Mouse (Mus musculus) left cerebral cortex, adult 18-20 months (tissue): ENCODE measurements around the gene Angel2. TPM values are rescaled to one million over a fixed set of nuclear protein-coding genes. Genes with fewer than 3 reads are reported as not detected.

Source experiments
- DNase-seq, 2 experiments: peaks; one replicate each; pipeline ENCODE4 v3.0.0; 2021 to 2022; ENCODE audit warnings: low spot score in 2 of 2, mixed read lengths in 1 of 2
- total RNA-seq, 2 experiments: library from RNA; stranded (reverse); gene quantifications; 2 replicates each; pipeline ENCODE4 v1.2.3; 2021

The Angel2 gene
- total RNA-seq, 2 experiments from 2014 or later = 56.2 to 56.7 TPM

DNA sequence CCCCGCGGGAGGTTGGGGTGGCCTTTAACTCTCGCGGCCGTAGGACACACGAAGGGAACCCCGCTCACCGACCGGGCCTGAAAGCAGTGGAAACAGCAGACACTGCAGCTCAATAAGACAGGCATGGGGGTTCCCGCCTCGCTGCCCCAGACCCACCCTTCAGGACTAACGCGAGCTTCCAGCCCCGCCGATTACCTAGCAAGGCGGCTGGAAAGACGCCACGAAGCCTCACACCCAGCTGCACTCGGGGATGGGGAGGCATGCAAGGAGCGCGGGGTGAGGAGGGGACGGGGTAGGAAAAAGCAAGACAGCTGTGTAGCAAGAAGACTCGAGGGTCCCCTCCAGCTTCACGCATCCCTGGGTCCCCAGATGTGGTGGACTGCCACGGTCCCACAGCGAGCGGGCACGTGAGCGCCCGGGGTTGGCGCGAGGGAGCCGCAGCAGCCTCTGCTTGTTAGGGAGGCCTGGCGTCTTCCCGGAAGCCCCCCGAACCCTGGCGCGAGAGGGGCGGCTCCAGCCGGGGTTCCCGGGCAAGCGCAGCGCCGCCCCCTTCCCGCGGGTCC, 53.7 kb downstream of the Angel2 start:
- DNase-seq = no peak

DNA sequence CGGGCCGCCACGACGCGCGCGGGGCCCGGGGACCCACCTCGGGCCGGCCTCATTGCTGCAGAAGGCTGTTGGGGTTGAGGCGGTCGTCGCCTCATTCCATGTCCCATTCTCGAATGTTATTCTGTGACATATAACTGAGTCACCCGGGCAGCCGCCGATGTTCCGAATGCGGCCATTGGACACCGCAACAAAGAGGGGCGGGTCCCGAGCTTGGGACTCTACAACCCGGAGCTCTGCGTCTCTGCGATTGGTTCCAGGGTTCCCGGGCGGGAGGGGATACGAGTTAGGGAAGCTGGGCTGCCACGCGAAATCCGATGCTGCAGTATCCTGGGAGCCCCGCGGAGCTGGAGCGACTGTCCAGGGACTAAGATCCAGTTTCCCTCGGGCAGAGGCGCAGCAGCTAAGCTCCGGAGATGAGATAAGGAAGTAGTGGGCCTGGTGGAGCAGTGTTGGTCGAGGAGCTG, 54.2 kb downstream of the Angel2 start, which contains the start of gene Vash2:
TSS of gene Vash2 (minus strand) at position 197 of the 464 bp plus-strand sequence.
- peak; percentile 56 to 63 for DNase-seq

DNA sequence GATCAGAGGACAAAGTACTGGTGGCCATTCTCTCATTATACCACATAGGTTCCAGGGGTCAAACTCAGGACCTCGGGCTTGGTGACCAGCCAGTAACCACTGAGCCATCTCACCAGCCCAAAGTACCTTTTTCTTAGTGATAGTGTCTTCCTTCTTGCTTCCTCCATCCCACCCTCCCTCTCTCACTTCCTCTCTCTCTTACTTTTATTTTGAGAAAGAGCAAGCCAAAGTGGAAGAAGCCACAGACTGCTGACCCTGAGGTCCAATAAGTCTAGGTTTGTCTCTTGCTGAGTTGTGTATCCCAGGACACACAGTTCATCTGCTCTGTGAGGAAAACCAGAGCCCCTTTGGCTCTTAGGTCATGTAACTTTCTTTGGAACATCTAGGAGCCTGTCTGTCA, 55.6 kb downstream of the Angel2 start:
- DNase-seq = no peak

DNA sequence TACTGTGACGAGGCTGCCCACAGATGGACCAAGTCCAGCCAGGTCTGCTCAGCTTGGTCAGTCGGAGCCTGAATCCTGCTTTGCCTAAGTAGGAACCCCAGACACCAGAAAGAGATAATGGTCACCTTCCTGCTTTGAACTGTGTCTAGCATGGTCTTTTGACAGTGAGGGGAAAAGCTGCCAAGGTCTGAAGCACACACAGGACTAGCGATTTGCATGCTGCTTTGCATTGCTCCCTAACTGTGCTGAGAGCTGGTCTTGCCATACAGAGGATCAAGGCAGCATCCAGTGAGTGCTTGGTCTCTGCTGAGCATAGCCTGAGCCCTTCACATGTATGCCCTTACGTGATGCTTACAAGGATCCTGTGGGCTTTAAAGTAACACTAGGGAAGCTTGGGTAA, 56.5 kb downstream of the Angel2 start:
- DNase-seq = no peak

DNA sequence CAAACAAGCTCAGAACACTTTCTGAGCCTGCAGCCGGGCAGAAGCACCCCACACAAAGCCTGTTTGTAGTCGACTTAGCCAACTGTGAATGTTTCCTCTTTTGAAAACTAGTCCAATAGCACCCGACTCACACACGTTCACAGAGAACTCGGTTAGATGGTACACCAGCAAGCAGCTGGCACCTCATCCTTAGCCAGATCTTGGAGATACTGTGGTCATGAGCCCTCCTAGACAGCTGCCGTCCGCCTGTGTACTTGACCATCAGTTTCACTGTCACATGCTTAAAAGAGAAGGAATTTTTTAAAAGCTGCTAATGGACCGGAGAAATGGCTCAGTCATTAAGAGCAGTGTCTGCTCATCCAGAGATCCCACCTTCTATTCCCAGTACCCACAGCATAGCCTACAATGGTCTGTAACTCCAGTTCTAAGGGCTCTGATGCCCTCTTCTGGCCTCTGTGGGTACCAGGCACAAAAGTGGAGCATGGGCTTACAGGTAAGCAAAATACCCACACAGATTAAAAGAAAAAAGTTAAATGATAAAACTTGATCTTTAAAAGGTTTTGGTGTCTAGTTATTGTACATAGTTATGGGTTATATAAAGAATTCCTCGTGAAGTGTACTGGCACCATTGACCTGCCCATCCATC, 64.6 kb downstream of the Angel2 start:
- DNase-seq = no peak

DNA sequence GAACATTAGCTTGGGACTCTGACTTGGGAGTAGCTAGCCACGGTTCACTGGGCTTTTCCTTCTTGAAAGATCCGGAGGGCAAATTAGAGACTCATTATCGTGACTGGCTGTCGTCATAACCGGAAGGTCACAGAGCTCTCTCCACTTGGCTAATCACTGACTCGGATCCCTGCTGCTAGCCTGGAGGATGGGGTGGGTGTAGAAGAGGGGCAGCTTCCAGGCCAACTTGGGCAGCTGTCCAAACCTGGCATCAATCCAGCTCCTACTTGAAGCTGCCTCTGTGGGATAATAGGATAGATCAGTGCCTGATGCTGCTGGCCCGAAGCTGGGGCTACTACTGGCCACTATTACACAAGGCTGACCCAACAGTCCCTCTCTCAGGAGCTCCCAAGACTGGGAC, 70.6 kb downstream of the Angel2 start:
- DNase-seq = no peak

DNA sequence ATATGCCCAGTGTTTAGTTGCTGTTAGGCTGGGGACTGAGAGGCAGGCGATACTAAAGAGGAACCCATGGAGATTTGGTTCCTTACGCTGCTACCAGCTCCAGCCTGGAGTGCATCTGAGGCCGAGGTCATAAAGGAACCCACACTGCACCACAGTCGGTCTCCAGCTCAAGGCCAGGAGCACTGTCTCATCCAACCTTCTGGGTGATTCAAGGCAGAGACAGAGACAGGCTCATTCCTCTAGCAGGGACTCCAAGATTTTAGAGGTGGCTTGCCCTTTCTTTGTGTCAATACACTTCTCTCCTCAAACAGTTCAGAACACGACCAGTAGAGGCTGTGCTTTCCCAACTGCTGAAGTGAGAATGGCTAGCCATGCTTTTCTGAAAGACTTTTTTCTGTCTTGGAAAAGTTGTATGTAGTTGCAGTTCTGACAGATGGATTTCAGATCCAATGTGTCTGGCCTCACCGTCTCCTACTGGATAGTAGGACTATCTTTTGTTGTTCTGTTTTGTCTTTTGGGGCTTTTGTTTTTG, 71.5 kb downstream of the Angel2 start:
- DNase-seq = no peak

Other genes with a start within 250 kb of the Angel2 start
- 100 to 1,000 TPM; 138 to 147 TPM for gene Rps6kc1, start 13.3 kb upstream of the Angel2 start, total RNA-seq
- 1 to 10 TPM; 1.8 to 2.9 TPM for gene Vash2, start 54.2 kb downstream of the Angel2 start, total RNA-seq
- gene Flvcr1, start 101.0 kb downstream of the Angel2 start, total RNA-seq = 10 to 100 TPM; 11.5 to 14.5 TPM
- not detected for gene Spata45, start 111.5 kb downstream of the Angel2 start, total RNA-seq
- 10 to 100 TPM; 27.1 to 27.8 TPM for gene Tatdn3, start 137.8 kb downstream of the Angel2 start, total RNA-seq
- gene Nsl1, start 137.9 kb downstream of the Angel2 start, total RNA-seq = under 1 TPM; 0.23 to 0.56 TPM
- gene Batf3, start 172.7 kb downstream of the Angel2 start, total RNA-seq = 1 to 10 TPM; 3.0 TPM
- not detected for gene Fam71a, start 239.7 kb downstream of the Angel2 start, total RNA-seq